Mouse (Mus musculus) ovary, postnatal 36 days (tissue): Measurements from ENCODE around the gene Jam3.

Experiments used
- DNase-seq: peaks from one replicate; pipeline ENCODE4 v3.0.0; 2022; ENCODE audit warnings: low spot score, mixed read lengths

The Jam3 gene

DNA sequence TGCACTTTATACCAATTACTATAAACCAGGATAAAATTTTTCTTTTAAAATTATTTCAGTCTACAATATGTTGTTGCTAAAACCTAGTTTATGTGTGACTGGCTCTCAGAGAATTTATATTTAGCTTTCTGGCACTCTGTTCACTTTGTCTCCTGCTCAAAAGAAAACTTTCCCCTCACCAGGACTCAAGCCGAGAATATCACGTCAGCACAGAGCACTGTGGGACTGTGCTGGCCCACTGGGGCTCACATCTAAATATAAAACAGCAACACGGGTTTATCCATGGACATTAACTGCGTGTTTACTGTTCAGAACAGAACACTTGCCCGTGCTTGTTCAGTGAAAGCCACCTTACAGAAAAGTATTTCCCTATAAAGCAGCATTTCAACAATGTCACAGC is 44.5 kb downstream of the Jam3 start:
- no peak for DNase-seq

DNA sequence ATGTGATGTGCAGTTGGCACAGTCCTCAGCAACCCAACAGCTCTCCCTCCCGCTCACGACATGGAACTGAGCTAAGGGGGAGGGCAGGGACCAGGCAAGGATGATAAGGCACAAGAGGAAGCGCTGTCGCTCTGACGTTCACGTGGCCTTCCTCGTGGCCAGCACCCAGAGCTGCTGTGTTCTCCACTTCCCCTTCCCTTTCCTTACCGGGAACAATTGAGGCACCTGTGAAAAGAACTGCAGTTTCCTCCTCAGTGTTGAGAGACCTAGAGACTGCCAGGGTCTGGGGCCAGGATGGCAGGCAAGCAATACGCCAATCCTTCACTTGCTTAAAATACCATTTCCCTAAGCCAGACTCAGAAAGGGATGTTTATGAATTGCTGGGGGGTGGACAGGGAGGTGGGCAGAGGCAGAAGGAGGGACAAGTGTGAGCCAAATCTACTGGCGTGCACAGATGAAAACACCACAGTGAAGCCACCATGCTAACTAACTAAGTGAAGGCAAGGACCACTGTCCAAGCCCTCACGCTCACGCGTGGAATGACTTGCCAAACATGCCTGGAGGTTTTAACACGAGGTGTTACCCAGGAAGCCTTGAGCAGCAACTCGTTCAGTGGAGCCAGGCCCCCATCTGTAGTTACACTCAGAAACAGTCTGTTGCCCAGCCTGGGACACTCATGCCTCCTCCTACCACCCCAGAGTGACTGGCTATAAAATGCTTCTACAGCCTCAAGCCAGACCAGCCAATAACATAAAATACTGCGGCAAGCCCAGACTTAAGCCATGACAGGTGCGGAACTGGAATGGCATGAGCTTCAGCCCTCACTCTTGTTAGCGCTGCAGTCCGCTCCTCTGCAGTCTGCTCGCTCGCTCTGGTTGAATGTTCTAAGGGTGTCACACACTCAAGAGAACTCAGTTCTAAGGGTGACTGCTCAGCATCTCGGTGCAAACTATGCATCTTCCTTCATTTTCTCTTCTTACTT is 45.4 kb downstream of the Jam3 start:
- peak; percentile 35 for DNase-seq

DNA sequence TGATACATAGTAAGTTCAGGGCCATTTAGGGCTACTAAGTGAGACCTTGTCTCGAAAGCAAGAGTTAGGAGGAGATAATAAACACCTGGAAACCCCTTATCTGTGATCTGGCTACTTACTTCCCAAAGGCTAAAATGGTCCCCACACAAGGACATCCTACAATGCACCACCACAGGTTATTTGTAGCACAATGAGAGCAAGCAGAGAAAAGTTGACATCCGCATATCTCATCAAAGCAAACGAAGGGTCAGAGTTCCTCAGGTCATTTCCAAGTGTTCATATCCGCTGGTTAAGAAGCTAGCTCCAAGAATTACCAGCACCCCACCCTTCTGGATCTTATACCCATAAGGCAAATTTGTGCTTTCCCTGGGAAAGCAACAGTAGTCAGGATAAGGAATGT is 46.8 kb downstream of the Jam3 start:
- DNase-seq, result no peak

DNA sequence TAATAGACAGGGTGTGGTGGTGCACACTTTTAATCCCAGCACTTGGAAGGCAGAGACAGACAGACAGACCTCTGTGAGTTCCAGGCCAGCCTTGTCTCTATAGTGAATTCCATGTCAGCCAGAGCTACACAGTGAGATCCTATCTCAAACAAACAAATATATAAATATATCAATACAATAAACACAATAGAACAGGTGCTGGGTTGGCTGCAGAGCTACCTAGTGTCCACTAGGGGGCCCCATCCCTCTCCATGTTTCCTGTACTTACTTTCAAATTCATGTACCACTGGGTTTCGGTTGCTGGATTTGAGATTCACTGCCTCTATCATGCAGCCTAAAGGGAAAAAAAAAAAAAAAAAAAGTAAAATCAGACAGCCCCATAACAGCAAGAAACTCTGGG is 49.1 kb downstream of the Jam3 start:
- DNase-seq, result peak; percentile 12

DNA sequence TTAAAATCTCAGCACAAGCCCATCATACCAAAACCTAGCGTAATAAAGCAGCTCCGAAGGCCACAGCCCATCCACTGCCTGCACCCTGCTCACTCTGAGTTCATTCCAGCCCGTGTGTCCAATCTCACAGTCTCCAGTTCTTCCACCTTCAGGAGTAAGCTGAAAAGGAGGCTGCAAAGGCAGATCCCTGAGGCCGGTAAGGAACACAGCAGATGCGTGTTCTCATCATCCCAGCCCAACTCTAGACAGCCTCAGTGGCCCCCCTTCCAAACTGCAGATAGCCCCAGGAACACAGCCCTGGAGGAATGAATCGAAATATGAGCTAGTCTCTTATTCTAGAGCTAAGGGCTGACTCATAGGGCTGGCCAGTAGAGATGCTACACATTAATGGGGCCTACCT is 53.8 kb downstream of the Jam3 start:
- DNase-seq, result no peak

DNA sequence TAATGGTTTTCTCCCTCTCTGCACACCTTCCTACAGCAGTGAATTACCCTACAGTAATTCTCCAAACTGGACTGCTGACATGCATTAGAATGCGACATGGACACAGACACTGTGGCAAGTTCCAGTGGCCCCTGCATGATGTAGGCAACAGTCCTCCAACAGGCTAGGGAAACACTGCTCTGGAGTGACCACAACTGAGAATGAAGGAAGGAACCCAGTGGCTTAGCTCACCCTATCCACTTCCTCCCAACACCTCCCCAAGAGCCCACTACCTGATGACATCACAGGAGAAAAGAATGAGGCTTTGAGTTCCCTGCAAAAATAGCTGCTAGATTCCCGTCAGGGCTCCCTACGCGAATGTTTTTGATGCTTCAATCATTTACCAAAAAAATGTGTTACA is 55.7 kb downstream of the Jam3 start:
- DNase-seq, result no peak

DNA sequence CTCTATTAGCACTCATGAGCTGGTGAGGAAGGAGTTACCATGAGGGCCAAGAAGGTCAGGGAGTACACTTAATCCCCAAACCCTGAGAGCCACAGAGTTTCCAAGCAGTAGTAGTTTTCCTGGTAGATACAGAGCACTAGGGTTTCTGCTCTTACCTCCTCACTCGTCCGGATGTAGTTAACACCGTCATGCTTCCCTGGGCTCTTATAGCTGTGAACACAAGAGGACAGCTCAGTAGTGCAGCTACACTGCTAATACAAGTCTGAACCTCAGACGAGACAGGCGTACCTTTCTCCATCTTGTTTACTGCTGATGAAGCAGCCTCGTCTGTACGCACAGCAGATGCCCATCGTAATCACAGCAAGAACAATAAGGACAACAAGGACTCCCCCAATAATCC is 56.7 kb downstream of the Jam3 start:
- DNase-seq, result no peak

DNA sequence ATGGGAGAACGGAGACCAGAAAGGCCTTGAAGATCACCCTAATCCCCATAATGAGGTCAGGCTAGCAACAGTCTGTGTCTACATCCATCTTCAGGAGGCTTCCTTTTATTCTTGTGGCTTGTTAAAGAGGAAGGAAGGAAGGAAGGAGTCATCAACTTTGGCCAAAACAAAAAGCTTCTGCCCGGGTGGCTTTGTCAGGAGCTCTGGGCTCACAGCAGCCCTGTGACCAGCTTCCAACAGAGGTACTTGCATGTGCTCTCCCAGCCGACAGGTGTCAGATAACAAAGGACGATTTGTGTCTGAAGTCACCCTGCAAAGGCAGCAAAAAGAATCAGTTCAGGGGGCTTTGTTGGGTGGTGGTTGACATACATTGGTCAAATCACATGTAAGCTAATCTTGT is 57.1 kb downstream of the Jam3 start:
- no peak for DNase-seq

DNA sequence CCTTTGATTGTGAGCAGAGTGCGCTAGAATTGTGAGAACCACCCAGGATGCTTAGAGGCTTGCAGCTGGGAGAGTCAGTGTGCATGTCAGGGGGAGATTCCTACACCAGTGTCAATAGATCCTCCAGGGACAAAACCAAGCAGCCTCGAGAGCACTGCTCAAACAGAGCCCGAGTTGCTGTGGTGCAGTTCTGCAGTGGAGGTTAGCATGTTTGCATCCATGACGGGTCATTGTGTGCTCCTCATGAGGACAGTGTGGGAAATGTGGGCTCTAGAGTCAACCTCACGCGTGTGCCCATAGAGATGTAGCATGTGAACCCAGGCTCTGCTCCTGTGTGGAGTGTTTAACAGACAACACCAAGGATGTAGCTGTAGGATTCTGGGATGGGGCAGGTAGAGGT is 62.3 kb downstream of the Jam3 start:
- DNase-seq, result no peak

DNA sequence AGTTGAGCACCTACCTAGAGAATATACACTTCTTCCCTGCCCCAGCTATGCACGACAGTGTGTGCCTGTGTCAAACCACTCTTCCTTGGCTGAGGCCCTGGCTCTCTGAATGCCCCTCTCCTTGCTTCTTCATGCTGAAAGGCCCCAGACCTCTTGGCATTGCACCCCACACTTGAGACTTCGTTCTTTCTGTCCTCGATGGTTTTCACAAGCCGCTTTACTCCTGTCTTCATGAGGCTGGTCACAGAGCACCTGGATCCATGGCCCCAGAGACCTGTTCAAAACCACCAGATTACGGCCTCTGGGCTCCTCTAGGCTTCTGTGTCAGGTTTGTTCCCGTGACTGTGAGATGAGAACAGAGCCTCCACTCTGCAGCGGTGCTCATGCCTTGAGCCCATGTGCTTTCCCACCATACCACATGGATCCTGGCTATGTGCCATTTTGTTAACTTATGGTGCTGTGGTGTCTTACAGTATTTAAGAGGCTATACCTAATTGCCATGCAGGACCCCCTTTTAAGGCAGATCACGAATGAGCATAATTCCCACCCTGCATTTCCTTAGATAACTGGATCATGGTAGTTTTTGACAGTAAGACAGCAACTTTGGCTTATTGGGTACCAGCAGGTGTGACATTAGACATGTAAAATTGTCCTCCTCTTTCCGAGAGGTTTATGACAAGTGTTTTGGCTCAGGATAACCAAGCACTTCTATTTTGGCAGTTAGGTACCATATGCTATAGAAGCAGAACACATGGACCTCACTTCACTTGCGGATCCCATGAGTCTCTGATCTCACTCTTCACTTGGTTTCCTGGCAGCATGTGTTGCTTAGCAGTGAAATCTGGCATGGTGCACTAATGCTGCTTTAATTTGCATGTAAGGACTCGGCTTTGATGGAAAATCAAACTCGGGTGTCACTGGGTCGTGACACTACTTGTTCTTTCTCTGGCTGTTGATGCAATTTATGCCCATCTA is 64.1 kb downstream of the Jam3 start:
- DNase-seq, result no peak

DNA sequence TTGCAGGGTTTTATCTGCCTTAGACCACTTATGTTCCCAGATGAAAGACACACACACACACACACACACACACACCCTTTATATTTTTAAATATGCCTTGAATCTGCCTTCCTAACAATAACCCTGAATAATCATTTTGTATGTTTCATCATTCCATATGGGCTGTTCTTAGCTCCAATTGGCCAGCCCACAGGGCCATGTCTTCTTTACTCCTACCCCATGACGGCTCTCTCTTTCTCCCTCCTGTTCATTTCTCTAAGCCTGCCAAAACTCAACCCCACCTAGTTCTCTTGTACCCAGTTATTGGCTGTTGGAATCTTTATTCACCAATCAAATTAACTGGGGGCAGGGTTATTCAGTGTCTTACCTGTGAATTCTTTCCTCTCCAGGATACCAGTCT is 65.1 kb downstream of the Jam3 start:
- no peak for DNase-seq

DNA sequence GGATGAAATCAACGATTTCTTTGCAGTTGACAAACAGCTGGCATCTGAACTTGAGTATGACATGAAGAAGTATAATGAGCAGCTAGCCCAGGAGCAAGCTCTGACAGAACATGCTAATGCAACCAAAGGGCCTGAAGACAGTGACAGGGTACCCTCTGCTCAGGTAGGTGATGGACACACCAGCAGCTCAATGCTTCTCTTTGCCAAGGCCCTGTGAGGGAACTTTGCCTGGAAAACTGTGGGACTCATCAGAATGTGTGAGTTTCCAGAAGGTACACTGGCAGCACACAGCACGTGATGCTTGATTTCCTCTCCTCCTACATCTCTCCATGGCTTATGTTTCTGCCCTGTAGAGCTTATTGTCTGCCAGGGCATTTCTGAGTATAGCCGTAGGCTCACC is 67.8 kb downstream of the Jam3 start:
- no peak for DNase-seq

DNA sequence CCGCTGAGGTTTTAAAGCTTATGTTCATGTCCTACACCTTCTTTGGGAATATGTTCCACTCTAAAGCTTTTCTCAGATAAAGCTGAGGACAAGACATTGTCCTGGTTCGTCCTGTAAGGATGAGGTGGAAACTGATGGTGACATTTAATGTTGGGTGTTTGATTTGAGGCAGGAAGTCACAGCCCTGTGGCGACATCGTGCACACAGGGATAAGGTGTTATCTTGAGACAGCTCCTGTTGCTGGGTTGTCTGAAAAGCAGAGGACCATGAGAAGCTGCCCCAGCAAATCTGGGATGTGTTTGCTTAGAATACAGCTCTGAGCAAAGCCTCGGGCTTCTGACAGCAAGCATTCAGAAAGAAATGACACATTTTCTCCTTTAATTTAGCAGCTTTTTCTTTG is 69.0 kb downstream of the Jam3 start:
- no peak for DNase-seq

DNA sequence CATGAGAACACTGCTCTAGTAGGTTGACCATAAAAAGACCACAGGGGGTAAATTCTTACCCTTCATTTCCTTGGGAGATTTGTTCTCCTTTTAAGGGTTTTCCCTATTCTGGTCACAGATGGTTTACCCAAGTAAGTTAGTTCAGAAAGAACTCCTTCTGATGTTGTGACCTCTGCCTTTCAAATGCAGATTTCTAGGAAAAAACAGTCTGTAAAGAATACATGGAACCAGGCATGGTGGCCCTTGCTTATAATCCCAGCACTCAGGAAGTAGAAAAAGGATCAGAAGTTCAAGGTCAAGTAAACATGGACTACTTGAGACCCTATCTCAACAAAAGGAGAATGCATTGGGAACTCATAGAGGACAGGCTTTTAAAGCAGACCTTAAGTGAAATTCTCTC is 79.4 kb downstream of the Jam3 start:
- DNase-seq, result no peak

DNA sequence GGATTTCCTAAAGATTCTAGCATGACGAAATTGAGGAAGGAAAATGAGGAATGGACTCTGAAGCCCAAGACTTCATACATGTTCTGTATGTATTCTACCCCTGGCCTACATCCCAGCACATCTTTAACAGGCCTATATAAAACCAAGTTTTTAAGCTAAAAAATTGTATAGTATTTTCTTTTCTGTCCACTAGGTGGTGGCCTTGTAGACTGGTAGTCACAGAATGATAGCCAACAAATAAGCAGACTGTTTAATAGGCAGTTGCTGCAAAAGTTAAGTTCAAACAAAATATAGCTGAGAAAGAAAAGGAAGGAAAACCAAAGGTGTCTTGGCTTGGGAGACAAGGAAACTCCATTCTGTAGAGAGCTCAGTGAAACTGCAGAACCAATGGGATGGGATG is 80.5 kb downstream of the Jam3 start:
- no peak for DNase-seq

DNA sequence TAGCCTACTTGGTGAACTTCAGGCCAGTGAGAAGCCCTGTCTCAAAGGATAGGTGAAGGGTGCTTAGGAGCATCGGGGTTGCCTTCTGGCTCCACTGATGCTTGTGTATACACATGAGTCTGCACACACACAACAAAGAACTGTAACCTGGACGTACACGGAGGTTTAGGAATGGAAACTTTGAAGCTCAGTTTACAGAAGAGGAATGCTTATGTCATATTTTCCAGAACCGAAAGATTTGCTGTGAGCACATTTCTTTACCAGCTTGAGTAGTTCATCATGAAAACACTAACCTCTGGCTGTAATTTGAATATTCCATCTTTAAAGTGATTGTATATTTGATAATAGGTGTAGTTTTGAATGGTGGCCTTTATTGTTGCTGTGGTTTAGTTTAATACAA is 84.3 kb downstream of the Jam3 start:
- no peak for DNase-seq

DNA sequence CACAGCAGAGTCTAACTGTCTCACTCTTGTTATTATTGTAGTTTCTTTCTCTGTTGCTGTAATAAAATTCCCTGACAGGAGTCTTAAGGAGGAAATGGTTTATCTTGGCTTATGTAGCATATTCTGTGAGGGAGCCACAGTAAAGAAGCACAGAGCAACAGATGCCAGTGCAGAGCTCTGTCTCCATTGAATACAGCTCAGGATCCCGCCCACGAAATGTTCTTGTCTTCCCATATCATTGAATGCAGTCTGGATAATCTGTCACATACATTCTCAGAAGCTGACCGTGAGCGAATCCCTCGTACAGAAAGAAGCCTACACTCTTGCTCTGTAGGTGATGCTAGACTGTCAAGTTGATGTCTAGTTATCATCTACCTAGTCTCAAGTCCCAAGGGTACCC is 96.9 kb downstream of the Jam3 start:
- no peak for DNase-seq

DNA sequence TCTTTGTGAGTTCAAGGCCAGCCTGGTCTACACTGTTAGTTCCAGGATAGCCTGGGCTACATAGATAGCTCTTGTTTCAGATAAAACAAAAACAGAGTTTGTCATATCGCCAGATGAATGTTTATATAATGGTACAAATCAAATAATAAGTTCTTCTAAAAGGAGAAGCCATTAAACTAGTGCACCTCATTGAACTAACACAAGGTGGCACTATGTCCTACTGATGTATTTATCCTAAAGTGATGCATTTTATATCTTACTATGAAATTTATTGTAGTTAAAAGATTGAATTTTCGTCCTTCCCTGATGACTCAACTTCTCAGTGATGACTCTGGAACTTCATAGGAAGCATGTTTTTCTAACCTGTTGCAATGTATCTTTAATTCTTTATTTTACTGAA is 105.7 kb downstream of the Jam3 start:
- no peak for DNase-seq
